Mouse (Mus musculus): ENCODE results near the gene Mrps36. TPM values are rescaled to one million over a fixed set of nuclear protein-coding genes. Genes with fewer than 3 reads are reported as not detected.
"Not testable (repeated sequence)": the region's sequence is repeated elsewhere in the genome, so short reads cannot be mapped to it uniquely, and the experiment has no call there.

The Mrps36 gene
- polyA plus RNA-seq, 1 experiment: 64.2 TPM

DNA sequence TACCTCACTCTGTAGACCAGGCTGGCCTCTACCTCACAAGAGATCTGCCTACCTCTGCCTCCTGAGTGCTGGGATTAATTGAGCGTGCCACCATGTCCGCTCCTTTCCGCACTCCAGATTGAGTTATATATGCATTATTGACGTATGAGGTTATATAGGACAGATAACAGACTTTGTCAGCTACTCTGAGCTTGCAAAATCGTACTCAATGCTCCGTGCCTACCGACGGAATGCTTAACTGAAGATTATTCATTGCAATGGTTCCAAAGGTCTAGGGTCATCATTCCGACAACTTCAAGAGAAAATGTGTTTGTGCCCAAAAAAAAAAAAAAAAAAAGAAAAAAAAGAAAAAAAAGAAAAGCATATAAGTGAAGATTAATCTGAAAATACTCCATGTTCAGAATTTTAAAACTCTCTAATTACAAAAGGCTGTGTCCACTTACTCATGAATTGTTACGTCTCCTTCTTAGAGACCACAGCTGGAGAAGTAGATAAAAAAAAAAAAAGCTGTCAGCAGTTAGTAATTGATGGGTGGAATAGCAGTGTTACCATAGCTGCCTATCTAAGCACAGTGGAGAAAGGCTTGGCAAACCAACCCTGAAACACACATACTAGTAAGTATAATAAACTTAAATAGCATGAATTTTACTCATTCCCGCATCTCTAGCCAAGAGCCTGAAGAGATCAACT lies 968 bp downstream of the Mrps36 start:
- Histone ChIP-seq H3K4me3 (ENCODE audit: insufficient read depth, low read length) (peak overlapping the region; percentile 83), H3K4me1 (ENCODE audit: control insufficient read depth, insufficient read depth, low read length) (0 out of 2 replicates have a peak, but pooled peaks cover 8% of the 10 kb centered on the region), H3K27ac (ENCODE audit: insufficient read depth, low read length) (0 out of 2 replicates have a peak overlapping the region, but pooled peaks have one; percentile 37)
- no peak for TF ChIP-seq CTCF (IDR thresholded peaks at IDR 0.05; ENCODE audit: borderline replicate concordance, insufficient read depth, low read length)
- no peak; the same call in 1 of the 2 replicates for TF ChIP-seq POLR2A (IDR thresholded peaks at IDR 0.05; ENCODE audit: low read depth, low read length)

DNA sequence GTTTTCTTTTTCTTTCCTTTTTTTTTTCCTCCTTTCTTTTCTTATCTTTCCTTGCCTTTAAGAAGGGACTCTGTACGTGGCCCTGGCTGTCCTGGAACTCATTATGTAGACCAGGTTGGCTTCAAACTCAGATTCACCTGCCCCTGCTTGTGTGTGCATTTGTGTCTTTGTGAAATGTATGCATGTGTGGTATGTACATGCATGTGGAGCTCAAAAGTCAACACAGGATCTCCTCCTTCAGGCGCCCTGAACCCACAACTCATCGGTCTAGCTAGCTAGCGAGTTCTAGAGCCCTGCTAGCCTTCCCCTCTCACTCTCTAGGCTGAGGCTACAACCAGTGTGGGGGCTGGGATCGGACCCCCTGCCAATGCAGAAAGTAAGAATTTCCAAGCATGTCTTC lies 1.6 kb downstream of the Mrps36 start:
- Histone ChIP-seq H3K4me1 (ENCODE audit: control insufficient read depth, insufficient read depth, low read length) (0 out of 2 replicates have a peak, but pooled peaks cover 8% of the 10 kb centered on the region), H3K4me3 (ENCODE audit: insufficient read depth, low read length) (no peak overlapping the region), H3K27ac (ENCODE audit: insufficient read depth, low read length) (no peak overlapping the region)
- TF ChIP-seq POLR2A (IDR thresholded peaks at IDR 0.05; ENCODE audit: low read depth, low read length): no peak
- no peak for TF ChIP-seq CTCF (IDR thresholded peaks at IDR 0.05; ENCODE audit: borderline replicate concordance, insufficient read depth, low read length)

DNA sequence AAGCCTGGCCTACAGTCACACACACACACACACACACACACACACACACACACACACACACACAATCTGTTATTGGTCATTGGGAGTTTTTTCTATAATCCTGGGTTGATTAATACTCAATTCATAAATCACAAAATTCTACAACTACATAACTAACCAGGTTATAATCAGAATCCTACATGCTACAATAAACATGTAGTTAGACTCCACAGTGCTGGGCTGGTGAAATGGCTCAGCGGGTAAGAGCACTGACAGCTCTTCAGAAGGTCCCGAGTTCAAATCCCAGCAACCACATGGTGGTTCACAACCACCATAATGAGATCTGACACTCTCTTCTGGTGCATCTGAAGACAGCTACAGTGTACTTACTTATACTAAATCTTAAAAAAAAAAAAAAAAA lies 11.7 kb downstream of the Mrps36 start:
- TF ChIP-seq CTCF (IDR thresholded peaks at IDR 0.05; ENCODE audit: borderline replicate concordance, insufficient read depth, low read length) (no peak), POLR2A (IDR thresholded peaks at IDR 0.05; ENCODE audit: low read depth, low read length) (no peak)
- no peak overlapping the region for H3K4me3 ChIP-seq (ENCODE audit: insufficient read depth, low read length)
- H3K4me1 ChIP-seq (ENCODE audit: control insufficient read depth, insufficient read depth, low read length): peaks cover 7% of the 10 kb centered on the region
- H3K27ac ChIP-seq (ENCODE audit: insufficient read depth, low read length): no peak overlapping the region

DNA sequence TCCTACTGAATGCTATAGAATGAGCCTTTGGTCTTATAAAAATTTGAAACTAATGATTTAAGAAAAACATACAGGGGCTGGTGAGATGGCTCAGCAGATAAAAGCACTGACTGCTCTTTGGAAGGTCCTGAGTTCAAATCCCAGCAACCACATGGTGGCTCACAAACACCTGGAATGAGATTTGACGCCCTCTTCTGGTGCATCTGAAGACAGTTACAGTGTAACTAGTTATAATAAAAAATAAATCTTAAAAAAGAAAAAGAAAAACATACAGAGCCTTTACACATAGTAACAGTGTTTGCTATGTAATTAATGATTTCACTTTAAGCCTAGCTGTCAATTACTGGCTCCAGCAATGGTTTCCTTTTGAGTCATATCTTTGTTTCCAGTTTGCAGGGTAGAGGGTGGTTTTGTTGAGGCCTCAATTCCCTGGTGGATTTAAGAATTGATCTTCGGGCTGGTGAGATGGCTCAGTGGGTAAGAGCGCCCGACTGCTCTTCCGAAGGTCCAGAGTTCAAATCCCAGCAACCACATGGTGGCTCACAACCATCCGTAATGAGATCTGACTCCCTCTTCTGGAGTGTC lies 12.9 kb downstream of the Mrps36 start:
- not testable (repeated sequence) for H3K27ac ChIP-seq (ENCODE audit: insufficient read depth, low read length); H3K4me3 ChIP-seq (ENCODE audit: insufficient read depth, low read length); H3K4me1 ChIP-seq (ENCODE audit: control insufficient read depth, insufficient read depth, low read length)

DNA sequence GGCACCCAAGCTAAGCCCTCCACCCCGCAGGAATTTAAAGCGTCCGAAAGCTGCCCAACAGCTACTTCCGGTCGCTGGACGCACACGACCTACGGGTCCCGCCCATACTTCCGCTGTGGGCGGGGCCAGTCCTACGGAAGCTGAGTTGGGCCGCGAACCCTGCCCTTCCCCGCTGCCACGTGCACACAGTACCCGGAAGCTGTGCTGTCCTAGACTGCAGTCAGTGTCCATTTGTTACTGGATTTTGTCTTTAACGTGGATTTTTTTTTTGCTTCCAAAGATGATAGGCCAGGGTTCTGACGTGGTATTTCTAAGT lies 13.6 kb downstream of the Mrps36 start, which contains the start of gene Cdk7:
Gene Cdk7, minus strand, starts transcription at position 79 of the 316 bp plus-strand sequence.
- Histone ChIP-seq H3K4me3 (ENCODE audit: insufficient read depth, low read length) (peak within 1 kb of the TSS; percentile 93), H3K27ac (ENCODE audit: insufficient read depth, low read length) (peak within 1 kb of the TSS; percentile 95), H3K4me1 (ENCODE audit: control insufficient read depth, insufficient read depth, low read length) (peaks cover 9% of the 10 kb centered on the region)
- no peak for TF ChIP-seq CTCF (IDR thresholded peaks at IDR 0.05; ENCODE audit: borderline replicate concordance, insufficient read depth, low read length)
- peak; percentile 6; the same call in 1 of the 2 replicates for TF ChIP-seq POLR2A (IDR thresholded peaks at IDR 0.05; ENCODE audit: low read depth, low read length)

DNA sequence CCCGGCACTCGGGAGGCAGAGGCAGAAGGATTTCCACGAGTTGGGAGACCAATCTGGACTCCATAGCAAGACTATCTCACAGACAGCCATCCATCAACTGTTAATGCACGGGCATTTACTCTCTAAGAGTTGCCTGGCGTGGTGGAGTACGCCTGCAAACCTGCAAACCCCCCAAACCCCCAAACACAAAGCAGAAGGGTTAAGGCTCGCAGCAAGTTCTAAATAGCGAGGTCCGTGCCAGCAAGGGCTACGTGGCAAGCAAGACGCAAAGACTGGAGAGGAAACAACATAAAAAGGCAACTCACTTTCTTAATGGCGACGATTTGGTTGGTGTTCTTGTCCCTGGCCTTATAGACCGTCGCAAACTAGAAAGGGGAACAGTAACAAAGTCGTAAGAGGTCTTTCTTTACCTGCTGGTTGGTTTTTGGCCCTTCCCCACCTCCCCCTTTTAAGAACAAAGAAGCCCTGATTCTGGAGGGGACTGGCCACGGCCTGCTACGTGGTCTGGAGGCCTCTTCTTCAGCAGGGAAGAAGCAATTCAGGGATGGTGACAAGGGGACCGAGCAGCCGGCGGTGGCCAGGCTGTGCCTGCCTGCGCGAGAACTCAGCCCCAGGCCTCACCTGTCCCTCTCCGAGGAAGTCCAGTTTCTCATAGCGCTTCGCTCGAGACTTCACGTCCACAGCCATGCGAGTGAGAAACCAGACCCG lies 14.2 kb downstream of the Mrps36 start:
- H3K4me3 ChIP-seq (ENCODE audit: insufficient read depth, low read length): peak overlapping the region; percentile 93
- peak overlapping the region; percentile 95 for H3K27ac ChIP-seq (ENCODE audit: insufficient read depth, low read length)
- TF ChIP-seq POLR2A (IDR thresholded peaks at IDR 0.05; ENCODE audit: low read depth, low read length) (peak; percentile 81; the same call in 1 of the 2 replicates), CTCF (IDR thresholded peaks at IDR 0.05; ENCODE audit: borderline replicate concordance, insufficient read depth, low read length) (no peak)
- peaks cover 9% of the 10 kb centered on the region for H3K4me1 ChIP-seq (ENCODE audit: control insufficient read depth, insufficient read depth, low read length)

DNA sequence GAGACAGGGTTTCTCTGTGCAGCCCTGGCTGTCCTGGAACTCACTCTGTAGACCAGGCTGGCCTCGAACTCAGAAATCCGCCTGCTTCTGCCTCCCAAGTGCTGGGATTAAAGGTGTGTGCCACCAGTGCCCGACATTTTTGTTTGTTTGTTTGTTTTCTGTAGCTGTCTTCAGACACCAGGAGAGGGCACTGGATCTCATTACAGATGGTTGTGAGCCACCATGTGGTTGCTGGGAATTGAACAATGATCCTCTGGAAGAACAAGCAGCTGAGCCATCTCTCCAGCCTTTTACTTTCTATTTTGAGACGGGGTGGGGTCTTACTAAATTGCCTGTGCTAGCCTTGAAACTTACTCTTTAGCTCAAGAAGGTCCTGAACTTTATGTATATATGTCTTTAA lies 15.9 kb downstream of the Mrps36 start:
- not testable (repeated sequence) for H3K4me1 ChIP-seq (ENCODE audit: control insufficient read depth, insufficient read depth, low read length); H3K4me3 ChIP-seq (ENCODE audit: insufficient read depth, low read length); H3K27ac ChIP-seq (ENCODE audit: insufficient read depth, low read length)

DNA sequence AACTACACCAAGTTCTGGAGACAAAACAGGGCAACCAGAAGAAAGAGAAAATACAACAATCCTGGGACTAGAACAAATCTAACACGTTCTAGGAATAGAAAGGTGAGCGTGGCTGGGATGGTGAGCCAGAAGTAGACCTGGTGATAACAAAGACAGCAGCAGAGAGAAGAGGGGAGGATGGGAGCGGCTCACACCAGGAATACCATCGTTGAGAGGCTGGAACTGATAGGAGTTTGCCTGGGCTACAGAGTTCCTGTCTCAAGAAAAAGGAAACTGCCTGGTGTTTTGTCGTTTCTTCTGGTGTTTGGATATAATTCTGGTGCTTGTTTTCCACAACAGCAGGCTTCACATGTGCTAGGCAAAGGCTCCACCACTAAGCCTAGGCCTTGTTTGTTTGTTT lies 16.4 kb downstream of the Mrps36 start:
- Histone ChIP-seq H3K4me3 (ENCODE audit: insufficient read depth, low read length) (no peak overlapping the region), H3K4me1 (ENCODE audit: control insufficient read depth, insufficient read depth, low read length) (peaks cover 9% of the 10 kb centered on the region), H3K27ac (ENCODE audit: insufficient read depth, low read length) (no peak overlapping the region)
- no peak for TF ChIP-seq CTCF (IDR thresholded peaks at IDR 0.05; ENCODE audit: borderline replicate concordance, insufficient read depth, low read length)
- no peak; the same call in 1 of the 2 replicates for TF ChIP-seq POLR2A (IDR thresholded peaks at IDR 0.05; ENCODE audit: low read depth, low read length)

DNA sequence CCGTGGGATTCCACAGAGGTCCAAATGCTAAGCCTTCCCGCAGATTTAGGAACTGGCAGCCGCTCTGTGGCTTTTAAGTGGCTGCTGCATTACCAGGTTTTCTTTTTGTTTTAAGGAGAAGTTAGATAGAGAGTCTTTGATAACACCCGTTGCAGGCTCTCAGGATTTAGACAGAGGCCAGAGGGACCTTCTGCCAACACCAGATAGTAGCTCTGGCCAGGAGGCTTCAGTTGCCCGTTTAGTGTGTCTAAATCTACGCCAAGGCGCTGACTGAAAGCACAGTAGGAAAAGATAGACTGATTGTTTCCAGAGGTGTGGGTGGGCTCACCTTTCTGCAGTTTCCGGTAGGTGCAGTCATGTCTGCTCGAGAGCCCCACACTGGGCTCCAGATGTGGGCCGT lies 19.3 kb downstream of the Mrps36 start:
- H3K4me1 ChIP-seq (ENCODE audit: control insufficient read depth, insufficient read depth, low read length): peaks cover 9% of the 10 kb centered on the region
- H3K27ac ChIP-seq (ENCODE audit: insufficient read depth, low read length): no peak overlapping the region
- no peak for TF ChIP-seq POLR2A (IDR thresholded peaks at IDR 0.05; ENCODE audit: low read depth, low read length)
- TF ChIP-seq CTCF (IDR thresholded peaks at IDR 0.05; ENCODE audit: borderline replicate concordance, insufficient read depth, low read length): no peak
- no peak overlapping the region for H3K4me3 ChIP-seq (ENCODE audit: insufficient read depth, low read length)
